ENCODE assay signal across 26 mouse cellular contexts in genomic region chr10:12618397-12618796, GRCm38 (mm10).
"Had no signal": no experiment of that assay in that cellular context is flagged by ENCODE, and none has a peak within 500 bp of the region (broad histone marks: within the 10 kb centered on the region; RNA-seq: fewer than 3 reads in every experiment).

No protein-coding gene starts in this region.

- H3K27me3 ChIP-seq: heart, embryonic 13.5 days; heart, embryonic 15.5 days; hindbrain, embryonic 13.5 days; hindbrain, embryonic 15.5 days; kidney, embryonic 15.5 days; limb, embryonic 12.5 days; liver, embryonic 13.5 days had no signal

- H3K9me3 ChIP-seq: heart, embryonic 13.5 days; heart, embryonic 15.5 days; hindbrain, embryonic 13.5 days; hindbrain, embryonic 15.5 days; kidney, embryonic 15.5 days; limb, embryonic 10.5 days; limb, embryonic 12.5 days; liver, embryonic 13.5 days had no signal

- H3K4me3 ChIP-seq: gastrocnemius, adult 2 months; heart, adult 2 months; heart, embryonic 13.5 days; heart, embryonic 15.5 days; hindbrain, embryonic 13.5 days; hindbrain, embryonic 15.5 days; kidney, embryonic 15.5 days; layer of hippocampus, adult 2 months; left cerebral cortex, adult 2 months; limb, embryonic 10.5 days; limb, embryonic 12.5 days; liver, embryonic 13.5 days had no signal

- H3K36me3 ChIP-seq: heart, embryonic 15.5 days; hindbrain, embryonic 13.5 days; hindbrain, embryonic 15.5 days; limb, embryonic 10.5 days; limb, embryonic 12.5 days; liver, embryonic 13.5 days had no signal

- H3K9ac ChIP-seq: heart, embryonic 13.5 days; heart, embryonic 15.5 days; hindbrain, embryonic 13.5 days; hindbrain, embryonic 15.5 days; kidney, embryonic 15.5 days; limb, embryonic 12.5 days; liver, embryonic 13.5 days had no signal

- H3K4me1 ChIP-seq: liver, embryonic 13.5 days had no signal

- H3K27ac ChIP-seq: gastrocnemius, adult 2 months; heart, adult 2 months; heart, embryonic 13.5 days; heart, embryonic 15.5 days; hindbrain, embryonic 13.5 days; hindbrain, embryonic 15.5 days; hindbrain, postnatal 0 days; kidney, embryonic 15.5 days; kidney, postnatal 0 days; layer of hippocampus, adult 2 months; left cerebral cortex, adult 2 months; limb, embryonic 10.5 days; limb, embryonic 12.5 days; liver, embryonic 13.5 days had no signal

- DNase-seq: gastrocnemius, adult 2 months; gastrocnemius, postnatal 14 days; gastrocnemius, postnatal 36 days; heart, adult 11 months; heart, adult 2 months; heart, postnatal 14 days; heart, postnatal 36 days; kidney, adult 11 months; kidney, adult 2 months; kidney, adult 9 months; kidney, postnatal 14 days; kidney, postnatal 4 days; liver; liver, embryonic 13.5 days had no signal

- ATAC-seq: hindbrain, postnatal 0 days; intestine, embryonic 16.5 days had no signal
